Mouse (Mus musculus): Measurements from ENCODE around the gene Ankdd1a. TPM values are rescaled to one million over a fixed set of nuclear protein-coding genes. Genes with fewer than 3 reads are reported as not detected.

Gene Ankdd1a
- total RNA-seq (2017) = 3.5 to 6.1 TPM (median 3.8 TPM) in 3 replicates

DNA sequence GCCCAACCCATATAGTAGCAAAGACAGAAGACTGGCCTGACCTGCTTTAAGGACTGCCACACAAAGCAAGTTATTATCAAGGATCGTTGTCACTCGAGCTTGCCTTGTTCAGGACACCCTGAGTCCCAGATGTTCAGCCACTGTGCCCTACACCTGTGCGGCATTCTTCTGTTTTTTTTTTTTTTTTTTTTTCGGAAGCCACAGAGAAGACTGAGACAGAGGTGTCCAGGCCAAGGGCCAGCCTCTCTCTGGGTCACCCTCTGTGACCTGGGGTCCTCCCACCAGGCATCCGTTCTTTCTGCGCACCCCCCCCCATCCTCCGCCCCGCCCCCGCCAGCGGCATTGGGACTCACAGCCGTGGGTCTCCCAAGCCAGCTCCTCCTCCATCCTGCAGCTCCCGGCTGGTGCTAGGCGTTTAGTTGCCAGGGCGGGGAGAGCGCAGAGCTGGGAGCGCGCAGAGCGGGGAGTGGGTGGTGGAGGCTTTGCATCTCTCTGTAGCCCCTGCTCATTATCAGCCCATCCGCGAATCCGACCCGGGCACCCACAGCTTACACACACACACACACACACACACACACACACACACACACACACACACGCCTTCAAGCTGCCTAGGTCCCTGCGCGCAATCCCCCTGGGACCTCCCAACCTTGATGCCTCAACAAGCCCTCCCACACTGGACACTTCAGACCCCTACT is at the start of gene Ankdd1a:
TSS of gene Ankdd1a (minus strand) at position 387 of the 698 bp plus-strand sequence.
- ATAC-seq (replicated peaks; ENCODE audit: insufficient number of reproducible peaks, low FRiP score, low TSS enrichment, poor library complexity, severe bottlenecking) = no peak

DNA sequence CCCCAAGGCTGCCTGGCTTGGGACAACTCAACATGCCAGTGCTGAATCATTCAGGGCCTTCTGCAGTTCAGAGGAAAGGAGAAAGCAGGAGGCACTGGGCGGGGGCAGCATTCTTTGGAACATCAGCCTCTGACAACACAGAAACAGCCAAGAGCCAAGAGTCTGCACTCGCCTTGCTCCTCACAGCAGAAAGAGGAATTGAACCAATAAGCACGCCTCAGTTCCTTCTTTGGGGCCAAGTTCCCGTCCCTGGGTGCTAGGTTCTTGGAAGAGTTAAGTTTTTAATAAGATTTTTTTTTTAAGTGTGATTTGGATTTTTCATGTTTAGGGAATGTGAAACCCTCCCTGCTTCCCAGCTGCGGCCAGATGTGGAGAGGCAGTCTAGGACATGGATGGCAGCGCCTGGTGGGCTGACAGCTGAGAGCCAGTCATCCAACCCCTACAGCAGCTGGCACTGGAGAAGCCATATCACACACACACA is 49.5 kb upstream of the Ankdd1a start:
- peak; percentile 70 for ATAC-seq (replicated peaks; ENCODE audit: insufficient number of reproducible peaks, low FRiP score, low TSS enrichment, poor library complexity, severe bottlenecking)

DNA sequence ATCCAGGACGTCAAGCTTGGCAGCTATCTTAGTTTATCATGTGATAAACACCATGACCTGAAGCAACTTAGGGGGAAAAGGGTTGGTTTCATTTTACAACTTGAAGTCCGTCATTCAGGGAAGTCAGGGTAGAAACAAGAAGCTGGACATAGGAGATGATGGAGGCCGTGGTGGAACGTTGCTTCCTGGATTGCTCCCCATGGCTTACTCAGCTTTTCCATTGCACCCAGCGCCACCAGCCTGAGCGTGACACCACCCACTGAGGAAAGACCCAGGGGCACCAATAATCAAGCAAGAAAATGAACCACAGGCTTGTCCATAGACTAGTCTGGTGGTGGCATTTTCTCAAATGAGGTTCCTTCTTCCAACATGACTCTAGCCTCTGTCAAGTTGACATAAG is 48.8 kb upstream of the Ankdd1a start:
- peak; percentile 20; the same call in 1 of the 2 replicates for ATAC-seq (replicated peaks; ENCODE audit: insufficient number of reproducible peaks, low FRiP score, low TSS enrichment, poor library complexity, severe bottlenecking)

DNA sequence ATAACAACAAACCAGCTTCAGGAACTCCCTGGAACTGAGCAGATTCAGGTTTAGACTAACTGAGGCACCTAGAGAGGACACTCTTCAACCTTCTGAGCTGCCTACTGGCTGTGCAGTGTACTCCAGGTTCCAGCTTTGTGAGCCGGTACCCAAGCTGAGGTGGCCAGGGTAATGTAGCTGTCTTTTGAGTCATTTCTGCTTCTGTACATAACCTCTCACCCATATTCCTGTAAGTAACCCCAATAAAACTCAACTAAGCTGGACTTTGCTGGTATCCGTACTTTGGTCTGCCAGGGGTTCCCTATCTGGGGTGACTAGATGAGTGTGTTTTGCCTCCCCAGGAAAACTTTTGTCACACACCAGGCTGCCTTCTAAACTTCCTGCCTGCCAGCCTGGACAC is 44.7 kb upstream of the Ankdd1a start:
- ATAC-seq (replicated peaks; ENCODE audit: insufficient number of reproducible peaks, low FRiP score, low TSS enrichment, poor library complexity, severe bottlenecking) = no peak

DNA sequence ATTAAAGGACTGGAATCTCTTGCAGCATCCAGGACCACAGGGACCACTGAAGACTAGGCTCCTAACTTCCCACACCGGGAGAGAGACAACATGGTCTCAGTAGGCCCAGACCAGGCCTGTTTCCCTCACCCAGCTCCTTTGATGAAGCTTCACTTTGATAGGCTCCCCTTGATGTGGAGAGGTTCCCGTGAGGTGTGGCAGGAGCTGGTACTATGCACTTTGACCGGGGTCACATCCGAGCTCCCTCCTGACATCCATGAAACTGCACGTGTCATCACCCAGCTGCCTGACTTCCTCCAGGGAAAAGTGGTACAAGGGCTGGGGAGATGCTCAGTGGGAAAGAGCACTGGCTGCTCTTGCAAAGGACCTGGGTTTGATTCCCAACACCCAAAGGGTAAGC is 43.1 kb upstream of the Ankdd1a start:
- no peak for ATAC-seq (replicated peaks; ENCODE audit: insufficient number of reproducible peaks, low FRiP score, low TSS enrichment, poor library complexity, severe bottlenecking)

DNA sequence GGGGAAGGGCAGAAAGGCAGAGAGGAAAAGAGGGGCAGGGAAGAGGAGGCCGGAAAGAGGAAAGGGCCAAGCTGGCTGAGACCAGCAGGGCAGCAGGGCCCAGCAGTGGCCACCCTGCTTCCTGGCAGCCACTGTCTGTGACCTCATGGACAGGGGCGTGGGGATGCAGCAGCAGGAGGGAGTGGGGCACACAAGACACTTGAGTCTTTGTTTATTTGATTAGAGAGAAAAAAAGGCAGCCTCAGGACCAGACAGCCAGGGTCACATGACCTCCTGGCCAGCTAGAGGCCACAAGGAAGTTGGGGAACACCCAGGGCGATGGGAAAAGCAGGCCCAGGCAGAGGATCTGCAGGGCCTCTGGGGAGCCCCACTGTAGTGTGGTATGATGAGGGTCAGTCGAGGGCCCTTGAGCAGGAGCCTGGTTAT is 42.1 kb upstream of the Ankdd1a start:
- no peak for ATAC-seq (replicated peaks; ENCODE audit: insufficient number of reproducible peaks, low FRiP score, low TSS enrichment, poor library complexity, severe bottlenecking)

DNA sequence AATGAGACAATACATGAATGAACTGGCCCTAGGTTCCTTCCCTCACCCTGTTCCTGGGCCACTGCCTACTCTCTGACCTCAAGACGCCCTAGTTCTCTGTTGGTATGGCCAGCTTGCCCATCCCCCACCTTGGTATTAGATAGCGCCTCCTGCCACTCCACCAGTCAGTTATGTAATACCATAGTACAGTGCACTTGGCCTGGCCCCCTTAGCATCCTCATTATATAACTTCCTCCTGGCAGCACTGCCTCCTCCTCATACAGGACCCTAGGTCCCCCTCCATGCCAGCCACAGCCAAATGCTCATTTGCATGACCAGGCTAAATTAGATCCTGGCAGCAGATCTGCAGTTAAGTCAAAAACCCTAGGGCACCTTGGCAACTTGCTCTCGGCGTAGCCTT is 41.0 kb upstream of the Ankdd1a start:
- ATAC-seq (replicated peaks; ENCODE audit: insufficient number of reproducible peaks, low FRiP score, low TSS enrichment, poor library complexity, severe bottlenecking) = peak; percentile 85

DNA sequence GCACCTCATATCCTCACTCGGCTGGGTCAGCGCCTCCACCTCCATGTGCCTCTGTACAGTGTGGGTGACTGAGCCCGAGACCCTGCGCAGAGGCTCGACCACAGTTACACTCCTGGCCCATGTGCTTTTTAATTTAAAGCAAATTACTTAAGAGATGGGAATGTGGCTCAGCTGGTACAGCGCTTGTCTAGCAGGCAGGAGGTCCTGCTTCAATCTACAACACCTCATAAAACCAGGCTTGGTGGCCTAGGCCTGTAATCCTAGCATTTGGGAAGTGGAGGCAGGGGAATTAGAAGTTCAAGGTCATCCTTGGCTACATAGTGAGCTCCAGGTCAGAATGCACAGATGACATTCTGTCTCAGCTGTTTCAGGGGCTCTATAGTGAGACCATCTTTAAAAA is 38.8 kb upstream of the Ankdd1a start:
- no peak for ATAC-seq (replicated peaks; ENCODE audit: insufficient number of reproducible peaks, low FRiP score, low TSS enrichment, poor library complexity, severe bottlenecking)

DNA sequence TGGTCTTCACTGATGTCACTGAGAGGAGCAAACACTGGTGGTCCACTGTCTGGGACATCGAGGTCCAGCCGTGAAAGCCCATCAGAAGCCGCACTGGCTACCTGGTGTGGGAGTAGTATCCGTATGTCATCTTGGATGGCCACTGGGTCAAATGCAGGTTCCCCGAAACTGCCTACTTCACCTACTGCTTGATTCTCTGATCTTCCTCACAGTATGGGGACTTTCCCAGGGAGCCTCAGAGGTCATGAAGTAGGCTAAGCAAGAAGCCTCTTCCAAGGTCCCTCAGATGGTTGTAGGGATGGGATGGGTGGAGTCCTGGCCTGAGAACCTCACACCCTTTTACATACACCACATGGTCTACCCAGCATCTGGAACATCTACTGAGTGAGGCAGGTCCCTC is 37.0 kb upstream of the Ankdd1a start:
- ATAC-seq (replicated peaks; ENCODE audit: insufficient number of reproducible peaks, low FRiP score, low TSS enrichment, poor library complexity, severe bottlenecking) = no peak

DNA sequence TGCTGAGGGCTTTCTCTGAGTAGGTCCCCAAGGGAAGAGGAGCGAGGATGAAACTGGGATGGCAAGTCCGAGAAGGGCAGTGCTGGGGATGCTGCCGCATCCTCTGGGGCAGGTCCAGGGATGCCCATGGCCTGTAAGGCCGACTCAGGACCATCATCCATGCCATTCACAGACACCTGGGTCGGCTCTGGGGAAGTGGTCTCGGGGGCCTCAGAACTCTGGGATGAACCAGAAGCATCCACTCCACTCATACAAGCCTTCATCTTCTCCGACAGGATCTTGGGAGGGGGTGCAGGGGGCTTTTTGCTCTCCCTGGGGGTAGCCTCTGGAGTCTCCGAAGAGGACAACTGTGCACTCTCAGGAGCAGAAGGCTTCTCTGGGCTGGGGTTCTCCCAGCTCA is 36.4 kb upstream of the Ankdd1a start:
- no peak for ATAC-seq (replicated peaks; ENCODE audit: insufficient number of reproducible peaks, low FRiP score, low TSS enrichment, poor library complexity, severe bottlenecking)

DNA sequence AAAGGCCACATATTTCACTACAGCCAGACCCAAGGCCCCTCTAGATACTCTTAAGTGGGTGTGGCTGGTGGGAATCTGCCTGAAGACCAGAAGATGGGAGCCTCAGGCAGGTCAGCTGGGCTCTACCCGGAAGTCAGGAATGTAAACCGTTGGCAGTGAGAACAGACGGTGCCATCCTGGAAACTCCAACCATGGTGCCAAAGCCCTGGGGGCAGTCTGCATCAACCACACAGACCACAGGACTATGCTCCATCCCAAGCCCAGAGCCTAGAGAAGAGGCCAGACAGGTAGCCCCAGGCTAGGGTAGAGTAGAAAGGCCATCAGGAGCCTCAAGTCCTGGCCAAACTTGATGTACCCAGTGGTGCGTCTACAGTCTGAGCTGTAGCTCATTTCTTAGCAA is 35.6 kb upstream of the Ankdd1a start:
- no peak for ATAC-seq (replicated peaks; ENCODE audit: insufficient number of reproducible peaks, low FRiP score, low TSS enrichment, poor library complexity, severe bottlenecking)

DNA sequence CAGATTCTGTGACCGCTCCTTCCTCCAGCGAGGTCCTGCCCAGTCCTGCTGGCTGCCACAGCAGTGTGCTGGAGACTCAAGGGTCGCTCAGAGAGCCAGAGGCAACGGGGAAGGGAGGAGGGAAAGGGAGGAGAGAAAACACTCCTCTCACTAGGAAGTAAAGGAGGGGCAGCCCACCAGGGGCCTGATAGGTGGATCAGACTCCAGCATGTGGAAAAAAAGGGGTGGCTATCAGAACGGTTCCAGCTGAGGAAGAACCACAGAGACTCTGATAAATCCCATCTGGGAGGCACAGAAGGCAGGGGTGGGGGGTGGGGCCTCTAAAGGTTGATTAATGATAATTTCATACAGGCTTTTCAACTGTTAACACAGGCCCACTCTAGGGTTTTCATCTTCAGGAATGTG is 35.0 kb upstream of the Ankdd1a start:
- no peak for ATAC-seq (replicated peaks; ENCODE audit: insufficient number of reproducible peaks, low FRiP score, low TSS enrichment, poor library complexity, severe bottlenecking)

DNA sequence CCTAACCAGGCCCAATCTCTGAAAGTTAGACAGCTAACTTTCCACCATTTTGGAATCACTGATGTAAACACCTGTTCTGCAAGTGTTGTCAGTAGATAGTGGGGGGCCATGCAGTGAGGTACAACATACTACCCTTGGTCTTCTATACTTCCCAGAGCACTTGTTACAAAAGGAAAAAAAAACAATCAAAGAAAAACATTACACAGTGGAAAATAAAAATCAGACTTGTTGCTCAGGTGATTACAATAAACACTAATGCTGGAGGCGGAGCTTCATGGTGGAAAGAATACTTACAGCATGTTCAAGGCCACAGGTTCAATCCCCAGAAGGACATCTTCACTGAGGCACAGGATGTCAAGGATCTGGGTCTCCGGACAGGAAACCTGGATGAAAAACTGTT is 32.7 kb upstream of the Ankdd1a start:
- ATAC-seq (replicated peaks; ENCODE audit: insufficient number of reproducible peaks, low FRiP score, low TSS enrichment, poor library complexity, severe bottlenecking) = no peak

DNA sequence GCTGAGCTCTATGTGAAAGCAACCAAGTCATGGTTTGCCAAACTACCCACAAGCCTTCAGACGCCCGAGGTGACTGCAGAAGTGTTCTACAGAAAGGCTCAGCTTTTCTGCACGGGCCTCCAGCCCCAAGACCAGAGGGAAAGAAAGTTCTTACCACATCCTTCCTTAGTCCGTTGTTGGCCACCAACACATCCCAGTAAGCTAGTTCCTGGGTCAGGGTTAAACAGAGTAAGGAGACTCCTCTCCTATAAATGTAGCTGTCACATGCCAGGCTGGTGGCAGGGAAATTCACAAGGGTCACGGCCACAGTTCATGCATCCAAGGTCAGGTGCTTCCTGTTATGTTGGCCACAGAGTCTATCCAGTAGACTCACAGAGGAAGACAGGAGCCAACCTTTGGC is 32.1 kb upstream of the Ankdd1a start:
- peak; percentile 28 for ATAC-seq (replicated peaks; ENCODE audit: insufficient number of reproducible peaks, low FRiP score, low TSS enrichment, poor library complexity, severe bottlenecking)

DNA sequence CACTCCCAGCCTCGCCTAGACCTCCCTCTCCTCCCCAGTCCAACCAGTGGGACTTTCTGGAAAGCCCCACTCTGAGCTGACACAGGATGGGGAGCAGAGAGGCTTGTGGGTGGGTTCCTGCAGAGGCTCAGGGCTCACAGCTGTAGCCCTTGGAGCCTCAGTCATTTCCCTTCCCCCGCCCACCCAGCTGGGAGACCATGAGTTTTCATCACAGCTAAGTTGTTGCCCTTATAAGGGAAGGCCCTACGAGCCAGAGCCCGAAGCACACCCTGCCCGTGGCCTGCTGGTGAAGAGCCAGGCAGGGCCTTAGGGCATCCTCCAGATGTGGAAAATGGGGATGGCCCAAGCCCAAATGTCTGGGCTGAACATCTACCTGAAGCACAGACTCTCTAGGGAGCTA is 31.0 kb upstream of the Ankdd1a start:
- peak; percentile 41 for ATAC-seq (replicated peaks; ENCODE audit: insufficient number of reproducible peaks, low FRiP score, low TSS enrichment, poor library complexity, severe bottlenecking)

DNA sequence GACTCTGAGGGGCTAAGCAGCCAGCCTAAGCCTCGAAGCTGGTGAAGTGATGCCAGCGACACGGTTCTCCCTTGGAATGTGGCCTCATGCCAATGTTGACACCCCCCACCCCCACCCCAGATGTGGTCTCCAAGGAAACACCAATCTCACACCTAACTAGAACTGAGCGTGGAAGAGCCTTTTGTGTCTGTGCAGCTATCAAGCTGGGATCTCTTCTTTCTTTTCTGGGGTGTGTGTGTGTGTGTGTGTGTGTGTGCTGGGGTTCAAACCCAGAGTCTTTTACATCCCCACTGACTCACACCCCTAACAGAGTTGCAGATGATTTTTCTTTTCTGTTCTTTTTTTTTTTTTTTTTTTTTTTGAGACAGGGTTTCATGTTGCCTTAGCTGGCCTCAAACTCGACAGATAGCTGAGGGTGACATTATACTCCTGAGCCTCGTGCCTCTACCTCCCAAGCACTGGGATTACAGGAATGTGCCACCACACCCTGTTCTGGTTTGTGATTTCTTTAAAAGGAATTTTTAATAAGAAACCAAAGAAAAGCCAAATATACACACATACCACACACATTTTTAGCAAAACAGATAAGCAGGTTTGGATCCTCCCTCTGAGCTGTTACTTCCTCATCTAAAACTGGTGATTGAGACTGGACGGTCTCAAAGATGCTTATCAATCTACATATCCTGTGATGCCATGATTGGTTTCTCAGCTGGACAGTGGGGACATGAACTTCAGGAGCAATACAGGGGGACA is 30.3 kb upstream of the Ankdd1a start:
- ATAC-seq (replicated peaks; ENCODE audit: insufficient number of reproducible peaks, low FRiP score, low TSS enrichment, poor library complexity, severe bottlenecking) = no peak

DNA sequence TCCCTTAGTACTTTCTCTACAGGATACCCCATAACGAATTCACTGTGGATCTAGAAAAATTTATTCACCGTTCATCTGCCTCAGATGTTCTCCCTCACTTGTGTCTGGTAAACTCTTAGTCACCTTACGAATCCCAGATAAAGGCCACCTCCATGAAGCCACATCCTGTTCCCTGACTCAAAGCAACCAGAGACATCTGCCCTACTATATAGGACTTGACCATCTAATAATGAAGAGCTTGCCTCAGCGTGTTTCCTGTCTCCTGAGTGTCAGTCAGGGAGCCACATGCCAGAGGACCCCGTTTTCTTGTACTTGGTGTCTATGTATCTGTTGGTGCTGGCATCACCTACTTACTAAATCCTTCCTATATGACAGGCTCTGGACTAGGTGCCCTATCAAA is 29.6 kb upstream of the Ankdd1a start:
- ATAC-seq (replicated peaks; ENCODE audit: insufficient number of reproducible peaks, low FRiP score, low TSS enrichment, poor library complexity, severe bottlenecking) = no peak

DNA sequence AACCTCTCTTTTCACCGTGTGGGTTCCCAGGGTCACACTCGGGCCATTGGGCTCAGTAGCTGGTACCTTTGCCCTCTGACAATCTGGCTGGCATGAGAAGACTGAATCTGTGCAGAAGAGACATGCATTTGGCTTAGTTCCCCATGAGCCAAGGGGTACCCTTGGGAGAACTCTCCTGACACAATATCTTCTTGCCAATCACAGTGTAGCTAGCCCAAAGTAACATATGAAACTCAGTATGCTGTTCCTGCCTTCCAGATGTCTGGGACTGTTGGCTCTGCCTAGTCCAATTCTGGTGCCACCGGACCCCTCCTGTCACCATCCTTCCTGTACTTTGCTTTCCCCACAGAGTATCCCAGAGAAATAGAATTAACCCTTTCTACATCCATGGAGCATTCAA is 29.1 kb upstream of the Ankdd1a start:
- ATAC-seq (replicated peaks; ENCODE audit: insufficient number of reproducible peaks, low FRiP score, low TSS enrichment, poor library complexity, severe bottlenecking) = no peak

DNA sequence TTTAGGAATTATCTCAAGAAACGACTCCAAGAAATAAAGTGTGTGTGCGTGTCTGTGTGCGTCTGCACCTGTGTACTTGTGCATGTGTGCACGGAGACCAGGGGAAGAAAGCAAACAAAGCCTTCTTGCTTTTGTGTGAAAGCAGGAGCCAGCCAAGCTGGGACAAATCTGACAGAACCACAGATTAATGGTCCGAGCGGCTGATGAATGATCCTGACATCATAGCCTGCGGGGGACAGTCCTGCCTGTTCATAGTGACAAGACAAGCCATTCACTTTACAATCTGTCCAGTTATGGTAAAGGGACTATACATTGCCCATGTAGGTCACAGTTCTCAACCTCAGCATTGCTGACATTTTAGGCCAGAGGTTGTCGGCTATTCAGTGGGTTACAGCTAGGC is 28.3 kb upstream of the Ankdd1a start:
- no peak for ATAC-seq (replicated peaks; ENCODE audit: insufficient number of reproducible peaks, low FRiP score, low TSS enrichment, poor library complexity, severe bottlenecking)

DNA sequence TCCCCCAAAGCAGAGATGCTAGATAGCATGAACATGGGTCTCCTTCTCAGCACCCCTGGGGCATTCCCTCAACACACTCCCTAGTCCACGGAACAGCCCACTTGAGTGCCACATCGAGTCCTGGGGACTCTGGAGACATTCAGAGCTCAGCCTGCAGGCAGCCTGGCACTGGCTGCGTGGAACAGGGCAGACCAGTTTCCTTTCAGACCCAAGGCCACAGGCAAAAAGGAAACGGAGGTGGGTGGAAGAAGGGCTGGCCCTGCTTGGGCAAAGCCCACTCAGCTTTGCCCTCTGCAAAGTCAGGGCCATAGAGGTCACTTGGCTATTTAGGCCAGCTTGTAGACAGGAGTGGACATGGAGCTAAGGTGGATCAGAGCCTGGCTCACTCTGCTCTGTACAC is 27.9 kb upstream of the Ankdd1a start:
- ATAC-seq (replicated peaks; ENCODE audit: insufficient number of reproducible peaks, low FRiP score, low TSS enrichment, poor library complexity, severe bottlenecking) = no peak
